Mouse (Mus musculus) inflammation-experienced regulatory T-cells, adult 6 months (primary cell): ENCODE data around the gene Cdc42ep4. TPM values are rescaled to one million over a fixed set of nuclear protein-coding genes. Genes with fewer than 3 reads are reported as not detected.

Source experiments
- ATAC-seq: one replicate; pipeline ENCODE4 v1.8.0; 2017
- polyA plus RNA-seq, 3 experiments: library from polyadenylated mRNA; unstranded; fragments of 100-300 nt; shearing (Covaris generic); gene quantifications; one replicate each; pipeline ENCODE4 v1.2.1; 2017

Gene Cdc42ep4
- polyA plus RNA-seq, 3 experiments from 2014 or later = 1.2 to 2.9 (median 1.5) TPM

- ATAC-seq = no peak
Observed at GRCm38 (mm10) chr11:113682897-113683626, 68.6 kb downstream of the Cdc42ep4 start.

GRCm38 (mm10) chr11:113681979-113682378, 69.7 kb downstream of the Cdc42ep4 start:
- no peak for ATAC-seq

DNA sequence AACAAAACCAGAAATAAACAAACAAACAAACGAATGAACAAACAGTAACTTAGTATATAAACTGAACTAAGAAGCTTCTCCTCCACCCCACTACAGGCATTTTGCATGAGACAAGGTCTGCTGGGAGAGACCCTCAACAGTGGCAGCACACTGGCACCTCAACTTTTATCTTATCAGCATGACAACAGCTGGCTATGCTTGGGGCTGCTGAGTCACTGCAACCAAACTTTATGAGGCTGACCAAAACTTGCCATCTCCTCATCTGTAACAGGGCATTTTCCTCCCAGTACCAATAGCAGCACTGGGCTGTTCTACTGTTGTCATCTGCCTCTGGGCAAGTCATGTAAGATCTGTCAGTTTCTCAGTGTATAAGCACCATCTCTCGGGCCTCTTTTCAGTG, 70.7 kb downstream of the Cdc42ep4 start:
- ATAC-seq = no peak

- no peak for ATAC-seq
Observed at GRCm38 (mm10) chr11:113678373-113678772, 73.3 kb downstream of the Cdc42ep4 start.

DNA sequence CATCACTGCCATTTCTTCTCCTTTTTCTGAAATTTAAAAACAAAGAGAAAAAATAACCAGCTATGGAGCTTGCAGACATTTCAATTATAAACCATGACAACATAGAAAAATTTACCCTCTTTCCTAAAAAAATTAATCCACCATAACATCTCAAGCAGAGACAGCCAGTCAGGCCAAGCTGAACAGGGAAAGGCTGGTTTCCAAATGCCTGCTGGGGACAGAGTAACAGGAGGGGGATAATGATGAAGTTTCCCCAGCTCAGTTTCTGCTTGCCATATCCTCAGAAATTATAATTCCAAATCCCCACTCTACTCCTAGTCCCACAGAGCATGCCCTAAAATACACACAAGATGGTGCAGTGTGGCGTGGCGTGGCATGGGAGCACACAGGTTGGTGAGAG, 74.3 kb downstream of the Cdc42ep4 start:
- ATAC-seq = no peak

Other genes with a start within 250 kb of the Cdc42ep4 start
- under 1 TPM in 2 of 3 experiments, not detected in 1; 0.26 to 0.46 TPM for gene Sstr2, start 132.5 kb downstream of the Cdc42ep4 start, polyA plus RNA-seq
- 10 to 100 TPM; 14.9 to 16.9 (median 15.8) TPM for gene Cog1, start 102.7 kb downstream of the Cdc42ep4 start, polyA plus RNA-seq
- gene Slc39a11, start 101.8 kb downstream of the Cdc42ep4 start, polyA plus RNA-seq = 10 to 100 TPM; 12.6 to 17.3 (median 16.9) TPM
- gene Fam104a, start 67.7 kb downstream of the Cdc42ep4 start, polyA plus RNA-seq = 10 to 100 TPM; 11.5 to 20.2 (median 17.3) TPM
- 1 to 10 TPM; 6.7 to 8.8 (median 8.0) TPM for gene D11Wsu47e, start 67.5 kb downstream of the Cdc42ep4 start, polyA plus RNA-seq
- gene Cpsf4l, start 41.9 kb downstream of the Cdc42ep4 start, polyA plus RNA-seq = not detected